Mouse (Mus musculus) limb, embryonic 14.5 days (tissue): ENCODE results near the gene Emsy. TPM values are rescaled to one million over a fixed set of nuclear protein-coding genes. Genes with fewer than 3 reads are reported as not detected.

Experiments used
- ATAC-seq: fragments of 200-750 bp; cut with Nextera tagmentation; 2 replicates; pipeline ENCODE4 v1.8.0; 2017; ENCODE audit warnings: low read depth, moderate number of reproducible peaks, moderate TSS enrichment; ENCODE audit not compliant: low FRiP score
- DNase-seq: peaks from one replicate; pipeline ENCODE4 v3.0.0-alpha.2; 2015; ENCODE audit warnings: low spot score
- H3K27ac ChIP-seq: fragments of 300-500 bp; sonication (generic); replicated peaks from 2 replicates; pipeline ENCODE4 v1.5.1; 2014; ENCODE audit warnings: low read depth, mild to moderate bottlenecking, low read length, moderate library complexity, mixed read lengths
- H3K27me3 ChIP-seq: fragments of 300-500 bp; sonication (generic); 2 replicates; pipeline ENCODE4 v1.6.1; 2014; ENCODE audit warnings: low read length, mixed read lengths; ENCODE audit not compliant: control insufficient read depth, insufficient read depth
- H3K36me3 ChIP-seq: fragments of 300-500 bp; sonication (generic); 2 replicates; pipeline ENCODE4 v1.6.1; 2014; ENCODE audit warnings: mild to moderate bottlenecking, low read length, moderate library complexity, mixed read lengths; ENCODE audit not compliant: control insufficient read depth, insufficient read depth
- H3K4me1 ChIP-seq: fragments of 300-500 bp; sonication (generic); 2 replicates; pipeline ENCODE4 v1.6.1; 2014; ENCODE audit warnings: antibody characterized with exemption, low read length, mixed read lengths; ENCODE audit not compliant: control insufficient read depth, insufficient read depth
- H3K4me2 ChIP-seq: fragments of 300-500 bp; sonication (generic); replicated peaks from 2 replicates; pipeline ENCODE4 v1.6.1; 2014; ENCODE audit warnings: low read depth, mild to moderate bottlenecking, low read length, moderate library complexity; ENCODE audit not compliant: severe bottlenecking
- H3K4me3 ChIP-seq: fragments of 300-500 bp; sonication (generic); replicated peaks from 2 replicates; pipeline ENCODE4 v1.5.1; 2014; ENCODE audit warnings: low read length
- H3K9ac ChIP-seq: fragments of 300-500 bp; sonication (generic); 2 replicates; pipeline ENCODE4 v1.6.1; 2014; ENCODE audit warnings: mild to moderate bottlenecking, low read depth, low read length, moderate library complexity; ENCODE audit not compliant: severe bottlenecking
- H3K9me3 ChIP-seq: fragments of 300-500 bp; sonication (generic); 2 replicates; pipeline ENCODE4 v1.6.1; 2016; ENCODE audit warnings: low read length; ENCODE audit not compliant: control insufficient read depth
- POLR2A ChIP-seq: fragments of 200-500 bp; IDR thresholded peaks from 2 replicates; pipeline ENCODE4 v1.8.0; 2012; ENCODE audit warnings: inconsistent platforms, mild to moderate bottlenecking, moderate library complexity, borderline replicate concordance; ENCODE audit not compliant: insufficient read depth, insufficient read length; ENCODE audit errors: extremely low read depth
- WGBS: fragments of 180-500 bp; shearing (Covaris S2); extraction: QIAGEN DNeasy Blood & Tissue Kit; methylation state at CpG from one replicate; pipeline ENCODE4 v1.1.7; 2014; 5-methylcytosine and 5-hydroxymethylcytosine counted together
- polyA plus RNA-seq, 2 experiments: library from polyadenylated mRNA; depleted of rRNA in 1 of 2; stranded (reverse) in 1 of 2; unstranded in 1 of 2; fragments of >200 nt; fragmentation: Nextera tagmentation in 1 of 2; extraction: Ambion mirVana in 1 of 2; gene quantifications; 2 replicates each; pipeline versions ENCODE4 v1.2.1 to v1.2.3; 2012 to 2014

Gene Emsy
- polyA plus RNA-seq, 2 experiments, result 32.0 to 46.4 TPM

DNA sequence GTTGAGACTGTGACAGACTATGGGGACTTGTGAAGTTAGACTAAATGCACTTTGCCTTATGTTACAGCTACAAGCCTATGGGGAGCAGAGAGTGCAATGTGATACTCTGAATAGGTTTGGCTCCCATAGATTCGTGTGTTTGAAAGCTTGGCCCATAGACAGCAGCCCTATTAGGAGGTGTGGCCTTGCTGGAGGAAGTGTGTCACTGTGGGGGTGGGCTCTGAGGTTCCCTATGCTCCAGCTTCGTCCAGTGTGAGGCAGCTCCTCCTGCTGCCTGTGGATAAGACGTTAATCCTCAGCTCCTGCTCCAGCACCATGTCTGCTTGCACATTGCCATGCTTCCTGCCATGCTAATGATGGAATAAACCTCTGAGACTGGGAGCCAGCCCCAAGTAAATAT, 34.2 kb upstream of the Emsy start:
- no peak overlapping the region for H3K4me2 ChIP-seq
- H3K4me3 ChIP-seq, result no peak overlapping the region
- DNase-seq, result peak; percentile 67
- H3K27me3 ChIP-seq, result no peaks in the 10 kb centered on the region
- H3K9ac ChIP-seq, result no peak overlapping the region
- peaks cover 19% of the 10 kb centered on the region for H3K4me1 ChIP-seq
- TF ChIP-seq POLR2A, result no peak
- no peaks in the 10 kb centered on the region for H3K36me3 ChIP-seq
- 7% methylated on average over 3 of the region's 3 CpGs for WGBS
- H3K9me3 ChIP-seq, result no peaks in the 10 kb centered on the region
- peak; percentile 72 for ATAC-seq
- H3K27ac ChIP-seq, result 0 out of 2 replicates have a peak overlapping the region, but pooled peaks have one; percentile 3

DNA sequence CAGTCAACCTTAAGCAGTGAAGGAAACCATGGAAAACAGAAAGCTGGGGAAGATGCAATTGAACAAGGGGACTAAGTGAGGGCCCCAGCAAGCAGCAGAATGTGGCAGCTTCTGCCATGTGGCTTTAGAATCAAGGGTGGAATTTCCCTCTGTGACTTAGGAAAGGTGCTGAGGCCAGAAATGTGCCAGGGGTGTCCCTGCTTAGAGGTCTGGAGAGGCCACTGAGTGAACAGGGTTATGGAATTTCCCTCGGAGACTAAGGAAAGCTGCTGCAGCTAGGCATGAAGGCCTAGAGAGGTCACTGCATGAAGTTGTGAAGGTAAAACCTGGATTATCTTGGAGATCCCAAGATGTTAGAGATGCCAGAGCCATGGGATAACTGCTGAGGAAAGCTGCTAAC, 33.5 kb upstream of the Emsy start:
- H3K27ac ChIP-seq, result no peak overlapping the region
- DNase-seq (no peak), ATAC-seq (no peak)
- H3K27me3 ChIP-seq, result no peaks in the 10 kb centered on the region
- no peak overlapping the region for H3K4me2 ChIP-seq
- H3K4me1 ChIP-seq, result peaks cover 26% of the 10 kb centered on the region
- no peak for TF ChIP-seq POLR2A
- no peaks in the 10 kb centered on the region for H3K36me3 ChIP-seq
- no peaks in the 10 kb centered on the region for H3K9me3 ChIP-seq
- no peak overlapping the region for H3K4me3 ChIP-seq
- no peak overlapping the region for H3K9ac ChIP-seq
- WGBS, result 88% methylated on average over 1 of the region's 1 CpGs

DNA sequence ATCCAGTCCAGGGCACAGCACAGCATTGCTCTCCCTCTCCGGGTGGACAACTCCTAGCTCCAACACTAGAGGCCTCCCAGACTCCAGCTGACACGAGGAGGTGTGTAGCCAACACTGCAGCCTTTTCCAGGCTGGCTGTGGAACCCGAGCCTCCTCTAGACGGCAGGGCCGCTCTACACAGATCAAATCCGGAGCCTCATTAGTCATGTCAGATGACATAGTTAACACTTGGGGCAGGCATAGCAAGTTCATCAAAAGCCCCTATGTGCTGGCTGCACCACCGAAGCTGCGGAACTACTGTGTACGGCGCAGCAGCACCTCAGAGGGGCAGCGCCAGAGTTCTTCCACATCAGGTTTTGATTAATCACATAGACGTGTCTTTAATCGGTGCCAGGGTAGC, 29.3 kb upstream of the Emsy start:
- Histone ChIP-seq H3K9me3 (no peaks in the 10 kb centered on the region), H3K27ac (peak overlapping the region; percentile 34; the same call in 1 of the 2 replicates), H3K4me2 (peak overlapping the region; percentile 39), H3K27me3 (no peaks in the 10 kb centered on the region), H3K9ac (no peak overlapping the region), H3K4me3 (peak overlapping the region; percentile 7; the same call in 1 of the 2 replicates), H3K36me3 (no peaks in the 10 kb centered on the region), H3K4me1 (peaks cover 15% of the 10 kb centered on the region; the same call in 1 of the 2 replicates)
- 7% methylated on average over 13 of the region's 13 CpGs for WGBS
- DNase-seq (peak; percentile 76), ATAC-seq (peak; percentile 89)
- TF ChIP-seq POLR2A, result no peak

DNA sequence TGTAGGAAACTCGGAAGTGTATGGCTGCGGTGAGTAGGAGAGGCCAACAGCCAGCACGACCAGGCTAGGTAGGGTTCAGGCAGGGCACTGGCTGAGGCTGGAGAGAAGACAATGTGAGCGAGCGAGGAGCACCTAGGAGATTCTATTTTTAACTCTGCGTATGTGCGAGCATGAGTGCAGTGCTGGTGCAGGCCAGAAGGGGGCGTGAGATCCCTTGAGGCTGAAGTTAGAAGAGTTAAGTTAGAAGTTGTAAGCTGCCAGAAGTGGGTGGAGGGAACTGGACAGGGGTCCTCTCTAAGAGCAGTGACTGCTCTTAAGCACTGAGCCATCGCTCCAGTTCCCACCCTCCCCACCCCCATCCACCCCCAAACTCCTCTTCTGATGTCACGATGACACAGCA, 26.2 kb upstream of the Emsy start:
- Histone ChIP-seq H3K27me3 (no peaks in the 10 kb centered on the region), H3K4me3 (no peak overlapping the region), H3K4me2 (no peak overlapping the region), H3K9ac (no peak overlapping the region), H3K4me1 (peaks cover 15% of the 10 kb centered on the region; the same call in 1 of the 2 replicates), H3K36me3 (no peaks in the 10 kb centered on the region), H3K27ac (no peak overlapping the region), H3K9me3 (no peaks in the 10 kb centered on the region)
- ATAC-seq, result no peak
- WGBS, result 91% methylated on average over 10 of the region's 10 CpGs
- DNase-seq, result no peak
- TF ChIP-seq POLR2A, result no peak

DNA sequence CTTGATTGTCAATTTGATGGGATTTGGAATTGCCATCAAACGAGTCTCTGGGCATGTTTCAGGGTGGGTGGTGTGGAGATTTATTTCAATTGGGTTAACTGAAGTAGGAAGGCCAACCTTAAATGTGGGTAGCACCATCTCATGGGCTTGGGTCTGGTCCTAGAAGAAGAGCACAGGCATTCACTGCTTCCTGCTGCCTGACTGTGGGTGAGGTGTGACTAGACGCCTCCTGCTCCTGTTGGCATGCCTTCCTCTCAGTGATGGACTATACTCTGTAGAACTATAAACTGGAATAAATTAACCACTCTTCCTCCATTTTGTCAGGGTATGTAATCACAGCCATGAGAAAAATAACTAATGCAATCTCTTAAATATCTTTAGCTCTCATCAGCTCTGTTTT, 24.1 kb upstream of the Emsy start:
- peaks cover 10% of the 10 kb centered on the region; the same call in 1 of the 2 replicates for H3K4me1 ChIP-seq
- no peak for TF ChIP-seq POLR2A
- 57% methylated on average over 2 of the region's 2 CpGs for WGBS
- no peak overlapping the region for H3K4me2 ChIP-seq
- no peak overlapping the region for H3K27ac ChIP-seq
- no peaks in the 10 kb centered on the region for H3K36me3 ChIP-seq
- no peak for ATAC-seq
- H3K27me3 ChIP-seq, result no peaks in the 10 kb centered on the region
- no peak overlapping the region for H3K4me3 ChIP-seq
- DNase-seq, result no peak
- H3K9me3 ChIP-seq, result no peaks in the 10 kb centered on the region
- no peak overlapping the region for H3K9ac ChIP-seq

DNA sequence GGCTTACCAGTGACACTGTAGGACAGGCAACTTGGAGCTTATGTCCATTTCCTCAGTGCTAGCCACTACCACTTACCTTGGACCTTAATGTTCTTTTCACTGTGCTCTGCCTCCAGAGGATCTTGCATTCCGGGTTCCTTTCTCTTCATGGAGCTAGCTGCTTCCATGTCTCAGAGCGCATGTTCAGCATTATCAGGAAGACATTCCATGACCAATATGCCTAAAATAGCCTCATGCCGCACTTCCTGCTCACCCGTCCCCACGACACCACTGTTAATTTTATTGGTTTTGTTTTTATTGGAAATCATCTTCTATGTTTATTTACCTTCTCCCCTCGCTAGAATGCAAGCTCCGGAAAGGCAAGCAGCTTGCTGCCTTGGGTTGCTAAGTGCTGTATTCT, 21.9 kb upstream of the Emsy start:
- H3K27me3 ChIP-seq, result no peaks in the 10 kb centered on the region
- WGBS, result 40% methylated on average over 7 of the region's 7 CpGs

More for the DNA sequence above, 21.9 kb upstream of the Emsy start:
- no peak for ATAC-seq
- 0 out of 2 replicates have a peak, but pooled peaks cover 3% of the 10 kb centered on the region for H3K4me1 ChIP-seq
- no peak overlapping the region for H3K4me2 ChIP-seq
- H3K4me3 ChIP-seq, result no peak overlapping the region
- no peak for TF ChIP-seq POLR2A
- no peaks in the 10 kb centered on the region for H3K9me3 ChIP-seq
- H3K9ac ChIP-seq, result no peak overlapping the region
- no peak for DNase-seq
- H3K27ac ChIP-seq, result no peak overlapping the region
- H3K36me3 ChIP-seq, result no peaks in the 10 kb centered on the region
